Mouse (Mus musculus): Measurements from ENCODE around the gene Scai. TPM values are rescaled to one million over a fixed set of nuclear protein-coding genes. Genes with fewer than 3 reads are reported as not detected.

The Scai gene
- polyA plus RNA-seq, 1 experiment from 2014 or later = 16.6 TPM

DNA sequence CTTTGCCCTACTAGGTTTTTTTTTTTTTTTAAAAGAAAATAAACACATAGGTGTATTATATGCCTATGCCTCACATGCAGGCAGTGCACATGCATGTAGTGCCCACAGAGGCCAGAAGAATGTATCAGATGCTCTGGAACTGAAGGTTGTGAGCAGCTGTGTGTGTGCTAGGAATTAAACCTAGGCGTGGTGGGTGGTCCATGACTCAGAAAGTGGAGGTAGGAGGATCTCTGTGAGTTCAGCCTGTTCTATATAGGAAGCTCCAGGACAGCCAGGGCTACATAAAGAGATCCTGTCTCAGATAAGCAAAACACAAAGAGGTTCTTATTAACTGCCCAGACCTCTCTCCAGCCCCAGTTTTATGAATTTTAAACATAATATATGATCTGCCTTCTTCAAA, 121.4 kb downstream of the Scai start:
- Histone ChIP-seq H3K36me3 (ENCODE audit: control insufficient read depth, insufficient read depth, low read length) (no peaks in the 10 kb centered on the region), H3K9me3 (ENCODE audit: control insufficient read depth, low read depth, low read length) (no peaks in the 10 kb centered on the region), H3K27ac (ENCODE audit: low read length) (no peak overlapping the region), H3K27me3 (ENCODE audit: control insufficient read depth, insufficient read depth, low read length) (no peaks in the 10 kb centered on the region), H3K4me3 (ENCODE audit: low read depth, low read length) (no peak overlapping the region), H3K4me1 (ENCODE audit: control insufficient read depth, insufficient read depth, low read length) (no peaks in the 10 kb centered on the region), H3K4me2 (replicated peaks; ENCODE audit: low read depth, low read length) (no peak overlapping the region), H3K9ac (replicated peaks; ENCODE audit: low read depth, low read length) (no peak overlapping the region)
- no peak for ATAC-seq (ENCODE audit: insufficient number of reproducible peaks, insufficient read depth, low FRiP score, low read depth)
- WGBS = 68% methylated on average over 1 of the region's 1 CpGs

DNA sequence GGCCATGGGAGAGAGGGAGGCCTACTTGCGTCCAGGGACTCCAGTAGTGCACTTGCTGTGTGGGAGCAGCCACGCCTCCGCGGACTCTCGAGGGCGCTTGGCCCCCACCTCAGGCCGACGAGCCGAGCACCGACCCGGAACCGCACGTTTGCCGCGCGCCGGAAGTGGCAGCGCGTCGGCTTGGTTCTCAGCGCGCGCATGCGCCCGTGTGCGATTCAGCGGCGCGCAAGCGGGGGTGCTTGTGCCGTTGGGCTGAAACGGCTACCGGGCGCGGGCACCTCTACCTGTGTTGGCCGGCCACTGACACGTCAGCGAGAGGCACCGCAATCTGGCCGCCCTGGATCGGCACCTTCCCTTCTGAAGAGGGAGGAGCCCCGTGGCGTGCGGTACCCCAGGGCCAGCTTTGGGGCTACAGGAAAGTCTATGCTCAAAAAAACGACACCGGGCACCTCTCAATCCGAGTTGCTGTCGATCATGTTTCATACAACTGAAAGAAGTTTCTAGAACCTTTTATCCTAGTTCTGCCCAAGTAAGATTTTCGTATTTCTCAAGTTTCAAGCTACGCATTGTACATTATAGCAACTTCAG, 125.0 kb downstream of the Scai start, which contains the start of gene Golga1:
Gene Golga1, minus strand, starts transcription at position 142 of the 588 bp plus-strand sequence.
- under 1% methylated on average over 50 of the region's 50 CpGs for WGBS
- Histone ChIP-seq H3K9ac (replicated peaks; ENCODE audit: low read depth, low read length) (peak within 1 kb of the TSS; percentile 91), H3K27ac (ENCODE audit: low read length) (peak within 1 kb of the TSS; percentile 90), H3K27me3 (ENCODE audit: control insufficient read depth, insufficient read depth, low read length) (no peaks in the 10 kb centered on the region), H3K4me3 (ENCODE audit: low read depth, low read length) (peak within 1 kb of the TSS; percentile 92), H3K9me3 (ENCODE audit: control insufficient read depth, low read depth, low read length) (no peaks in the 10 kb centered on the region), H3K4me1 (ENCODE audit: control insufficient read depth, insufficient read depth, low read length) (no peaks in the 10 kb centered on the region), H3K36me3 (ENCODE audit: control insufficient read depth, insufficient read depth, low read length) (peaks cover 17% of the 10 kb centered on the region), H3K4me2 (replicated peaks; ENCODE audit: low read depth, low read length) (peak within 1 kb of the TSS; percentile 61)
- peak; percentile 96 for ATAC-seq (ENCODE audit: insufficient number of reproducible peaks, insufficient read depth, low FRiP score, low read depth)

DNA sequence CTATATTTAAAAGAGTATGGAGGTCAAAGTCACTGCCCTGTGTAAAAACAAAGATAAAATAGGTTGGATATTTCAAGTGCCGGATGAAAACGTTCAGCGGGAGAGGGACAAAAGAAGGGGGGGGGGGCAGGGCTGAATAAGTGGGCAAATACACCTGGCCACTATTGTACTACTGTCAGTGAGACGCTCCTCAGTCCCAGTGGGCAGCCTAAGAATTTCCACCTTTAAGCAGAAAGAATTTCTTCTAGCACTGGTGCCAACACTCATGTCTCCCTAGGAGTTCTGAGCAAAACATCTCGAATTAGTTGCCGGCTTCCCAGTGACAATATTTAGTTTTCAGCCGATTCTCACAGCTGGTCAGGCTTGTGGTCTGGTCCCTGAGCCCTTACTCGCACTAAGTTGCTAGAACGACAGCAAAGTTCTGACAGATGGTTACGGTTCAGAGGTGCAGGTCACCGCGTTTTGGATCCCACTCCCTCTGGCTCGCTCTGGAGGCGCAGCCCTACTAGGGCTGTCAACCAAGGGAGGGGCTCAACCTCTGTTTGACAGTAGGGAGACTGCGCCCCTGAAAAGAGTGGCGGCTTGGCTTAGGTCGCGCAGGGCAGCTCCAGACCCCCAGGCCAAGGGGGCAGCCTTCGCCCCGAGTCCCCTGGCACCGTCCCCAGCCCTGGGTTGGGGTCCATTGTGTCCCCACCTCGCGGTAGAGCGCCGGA, 125.7 kb downstream of the Scai start:
- WGBS = 5% methylated on average over 25 of the region's 25 CpGs
- ATAC-seq (ENCODE audit: insufficient number of reproducible peaks, insufficient read depth, low FRiP score, low read depth) = peak; percentile 81
- Histone ChIP-seq H3K4me2 (replicated peaks; ENCODE audit: low read depth, low read length) (peak overlapping the region; percentile 61), H3K9ac (replicated peaks; ENCODE audit: low read depth, low read length) (peak overlapping the region; percentile 91), H3K9me3 (ENCODE audit: control insufficient read depth, low read depth, low read length) (no peaks in the 10 kb centered on the region), H3K27ac (ENCODE audit: low read length) (peak overlapping the region; percentile 90), H3K4me1 (ENCODE audit: control insufficient read depth, insufficient read depth, low read length) (no peaks in the 10 kb centered on the region), H3K27me3 (ENCODE audit: control insufficient read depth, insufficient read depth, low read length) (no peaks in the 10 kb centered on the region), H3K4me3 (ENCODE audit: low read depth, low read length) (peak overlapping the region; percentile 92), H3K36me3 (ENCODE audit: control insufficient read depth, insufficient read depth, low read length) (peaks cover 21% of the 10 kb centered on the region)

DNA sequence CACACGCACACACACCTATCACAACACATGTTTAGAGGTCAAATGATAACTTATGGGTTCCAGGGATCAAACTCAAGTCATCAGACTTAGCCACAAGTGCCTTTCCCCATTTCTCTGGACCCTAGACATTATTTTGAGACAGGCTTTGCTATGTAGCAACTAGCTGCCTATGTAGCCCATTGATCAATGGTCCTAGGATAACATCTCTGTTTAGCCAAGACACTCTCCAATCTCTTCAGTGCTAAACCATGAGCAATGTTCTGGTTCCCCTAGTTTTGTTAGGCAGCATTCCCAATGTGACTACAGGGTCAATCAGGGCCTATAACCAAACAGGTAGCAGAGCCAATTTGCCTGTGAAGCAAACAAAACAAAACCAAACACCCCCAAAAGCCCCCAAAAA, 142.0 kb downstream of the Scai start:
- no peaks in the 10 kb centered on the region for H3K4me1 ChIP-seq (ENCODE audit: control insufficient read depth, insufficient read depth, low read length)
- no peak overlapping the region for H3K4me3 ChIP-seq (ENCODE audit: low read depth, low read length)
- 98% methylated on average over 1 of the region's 1 CpGs for WGBS
- no peaks in the 10 kb centered on the region for H3K9me3 ChIP-seq (ENCODE audit: control insufficient read depth, low read depth, low read length)
- H3K9ac ChIP-seq (replicated peaks; ENCODE audit: low read depth, low read length) = no peak overlapping the region
- H3K27me3 ChIP-seq (ENCODE audit: control insufficient read depth, insufficient read depth, low read length) = no peaks in the 10 kb centered on the region
- no peak for ATAC-seq (ENCODE audit: insufficient number of reproducible peaks, insufficient read depth, low FRiP score, low read depth)
- H3K4me2 ChIP-seq (replicated peaks; ENCODE audit: low read depth, low read length) = no peak overlapping the region
- no peak overlapping the region for H3K27ac ChIP-seq (ENCODE audit: low read length)
- H3K36me3 ChIP-seq (ENCODE audit: control insufficient read depth, insufficient read depth, low read length) = peaks cover 39% of the 10 kb centered on the region; the same call in 1 of the 2 replicates

DNA sequence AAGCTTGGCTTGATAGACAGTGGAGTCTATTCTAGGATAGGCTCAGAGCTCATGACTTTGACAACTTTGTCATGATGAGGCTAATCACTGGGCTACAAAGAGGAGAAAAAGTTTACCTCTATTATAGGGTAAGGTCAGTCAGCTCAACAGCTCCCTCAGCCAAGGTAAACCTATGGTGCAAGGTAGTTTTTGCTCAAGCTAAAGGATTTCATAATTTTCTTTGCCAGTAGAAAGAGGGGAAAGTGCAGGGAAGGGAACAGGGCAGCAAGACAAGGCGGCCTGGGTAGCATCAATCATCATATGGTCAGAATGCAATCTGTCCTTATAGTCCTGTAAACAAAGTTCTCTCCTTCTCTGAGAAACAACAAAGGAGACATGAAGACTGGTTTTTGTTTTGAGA, 150.3 kb downstream of the Scai start:
- no peaks in the 10 kb centered on the region for H3K9me3 ChIP-seq (ENCODE audit: control insufficient read depth, low read depth, low read length)
- WGBS = 79% methylated on average over 1 of the region's 1 CpGs
- H3K27ac ChIP-seq (ENCODE audit: low read length) = no peak overlapping the region
- no peaks in the 10 kb centered on the region for H3K27me3 ChIP-seq (ENCODE audit: control insufficient read depth, insufficient read depth, low read length)
- no peak overlapping the region for H3K9ac ChIP-seq (replicated peaks; ENCODE audit: low read depth, low read length)
- H3K4me3 ChIP-seq (ENCODE audit: low read depth, low read length) = no peak overlapping the region
- peaks cover 37% of the 10 kb centered on the region for H3K36me3 ChIP-seq (ENCODE audit: control insufficient read depth, insufficient read depth, low read length)
- no peaks in the 10 kb centered on the region for H3K4me1 ChIP-seq (ENCODE audit: control insufficient read depth, insufficient read depth, low read length)
- ATAC-seq (ENCODE audit: insufficient number of reproducible peaks, insufficient read depth, low FRiP score, low read depth) = no peak
- H3K4me2 ChIP-seq (replicated peaks; ENCODE audit: low read depth, low read length) = no peak overlapping the region

DNA sequence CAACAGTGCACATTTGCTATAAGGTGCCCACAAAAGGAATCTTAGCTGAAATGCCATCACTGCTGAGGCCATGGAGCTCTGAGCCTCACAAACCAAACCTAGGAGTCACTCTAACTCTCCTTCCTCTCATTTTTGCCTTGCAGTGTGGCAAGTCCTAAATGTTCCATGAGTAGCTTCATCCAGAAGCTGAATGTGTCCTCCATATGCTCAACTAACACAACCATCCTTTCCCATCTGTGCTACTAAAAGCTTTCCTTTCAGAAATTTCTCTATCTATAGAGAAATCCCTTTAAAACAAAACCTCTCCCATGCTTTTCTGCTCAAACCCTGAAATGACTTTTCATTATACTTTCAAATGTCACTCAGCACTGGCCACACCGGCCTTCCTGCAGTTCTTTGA, 158.9 kb downstream of the Scai start:
- H3K27me3 ChIP-seq (ENCODE audit: control insufficient read depth, insufficient read depth, low read length) = no peaks in the 10 kb centered on the region
- no peak overlapping the region for H3K9ac ChIP-seq (replicated peaks; ENCODE audit: low read depth, low read length)
- H3K9me3 ChIP-seq (ENCODE audit: control insufficient read depth, low read depth, low read length) = no peaks in the 10 kb centered on the region
- H3K36me3 ChIP-seq (ENCODE audit: control insufficient read depth, insufficient read depth, low read length) = peaks cover 42% of the 10 kb centered on the region
- no peak overlapping the region for H3K4me2 ChIP-seq (replicated peaks; ENCODE audit: low read depth, low read length)
- WGBS = 96% methylated on average over 1 of the region's 1 CpGs
- ATAC-seq (ENCODE audit: insufficient number of reproducible peaks, insufficient read depth, low FRiP score, low read depth) = no peak
- no peaks in the 10 kb centered on the region for H3K4me1 ChIP-seq (ENCODE audit: control insufficient read depth, insufficient read depth, low read length)
- no peak overlapping the region for H3K27ac ChIP-seq (ENCODE audit: low read length)
- H3K4me3 ChIP-seq (ENCODE audit: low read depth, low read length) = no peak overlapping the region

DNA sequence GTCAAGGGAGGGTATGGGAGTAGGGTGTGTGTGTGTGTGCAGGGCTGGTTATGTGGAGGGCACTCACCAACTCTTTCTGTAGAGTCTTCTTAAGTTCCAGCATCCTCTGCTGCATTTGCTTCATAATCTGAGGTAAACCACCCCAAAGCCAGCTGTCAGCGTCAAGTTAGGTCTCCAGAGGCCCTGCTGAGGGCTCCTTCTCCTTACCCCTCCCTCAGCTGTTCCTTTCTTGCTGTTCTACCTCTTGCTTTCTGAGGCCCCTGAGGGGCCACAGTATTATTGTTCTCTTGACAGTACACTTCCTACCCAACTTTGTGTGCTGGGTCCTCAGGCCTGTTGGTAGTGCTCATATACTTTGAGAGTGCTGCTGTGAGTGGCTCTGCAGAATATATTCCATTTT, 170.5 kb downstream of the Scai start:
- no peak overlapping the region for H3K27ac ChIP-seq (ENCODE audit: low read length)
- no peaks in the 10 kb centered on the region for H3K4me1 ChIP-seq (ENCODE audit: control insufficient read depth, insufficient read depth, low read length)
- H3K9me3 ChIP-seq (ENCODE audit: control insufficient read depth, low read depth, low read length) = no peaks in the 10 kb centered on the region
- 83% methylated on average over 1 of the region's 1 CpGs for WGBS
- no peak overlapping the region for H3K4me2 ChIP-seq (replicated peaks; ENCODE audit: low read depth, low read length)
- ATAC-seq (ENCODE audit: insufficient number of reproducible peaks, insufficient read depth, low FRiP score, low read depth) = no peak
- no peak overlapping the region for H3K9ac ChIP-seq (replicated peaks; ENCODE audit: low read depth, low read length)
- no peak overlapping the region for H3K4me3 ChIP-seq (ENCODE audit: low read depth, low read length)
- peaks cover 74% of the 10 kb centered on the region for H3K36me3 ChIP-seq (ENCODE audit: control insufficient read depth, insufficient read depth, low read length)
- no peaks in the 10 kb centered on the region for H3K27me3 ChIP-seq (ENCODE audit: control insufficient read depth, insufficient read depth, low read length)

DNA sequence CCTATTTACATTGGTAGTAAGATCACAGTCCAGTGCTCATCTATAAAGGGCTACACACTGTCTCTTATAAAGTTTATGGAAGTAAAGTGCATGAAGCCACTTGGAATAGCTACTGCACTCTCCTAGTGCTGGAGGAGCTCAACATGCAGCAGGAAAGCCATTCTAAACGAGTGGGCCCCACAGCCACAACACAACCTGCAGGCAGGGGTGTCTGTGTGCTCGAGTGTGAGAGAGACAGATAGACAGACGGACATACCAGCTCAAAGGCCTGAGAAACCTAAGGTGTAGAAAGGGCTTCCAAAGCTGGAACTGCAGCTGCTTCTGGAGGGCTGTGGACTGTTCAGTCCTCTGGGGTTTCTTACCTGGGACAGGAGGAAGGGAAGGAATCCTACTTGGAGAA, 174.0 kb downstream of the Scai start:
- H3K36me3 ChIP-seq (ENCODE audit: control insufficient read depth, insufficient read depth, low read length) = peaks cover 74% of the 10 kb centered on the region
- H3K9me3 ChIP-seq (ENCODE audit: control insufficient read depth, low read depth, low read length) = no peaks in the 10 kb centered on the region
- no peak overlapping the region for H3K4me2 ChIP-seq (replicated peaks; ENCODE audit: low read depth, low read length)
- H3K4me3 ChIP-seq (ENCODE audit: low read depth, low read length) = no peak overlapping the region
- H3K4me1 ChIP-seq (ENCODE audit: control insufficient read depth, insufficient read depth, low read length) = no peaks in the 10 kb centered on the region
- no peak overlapping the region for H3K9ac ChIP-seq (replicated peaks; ENCODE audit: low read depth, low read length)
- H3K27ac ChIP-seq (ENCODE audit: low read length) = no peak overlapping the region
- no peaks in the 10 kb centered on the region for H3K27me3 ChIP-seq (ENCODE audit: control insufficient read depth, insufficient read depth, low read length)
- no peak for ATAC-seq (ENCODE audit: insufficient number of reproducible peaks, insufficient read depth, low FRiP score, low read depth)
- 84% methylated on average over 3 of the region's 3 CpGs for WGBS
